Mouse (Mus musculus) embryonic facial prominence, embryonic 14.5 days (tissue): ENCODE data around the gene Slc6a3. TPM values are rescaled to one million over a fixed set of nuclear protein-coding genes. Genes with fewer than 3 reads are reported as not detected.
A peak's percentile ranks its signal among the peaks of the same experiment; 100 is the strongest.

Source experiments
- ATAC-seq: fragments of 200-750 bp; cut with Nextera tagmentation; 2 replicates; pipeline ENCODE4 v1.8.0; 2017; ENCODE audit warnings: low read depth, moderate number of reproducible peaks, moderate TSS enrichment
- DNase-seq: peaks from one replicate; pipeline ENCODE4 v3.0.0-alpha.2; 2015; ENCODE audit warnings: low spot score
- H3K27ac ChIP-seq: fragments of 300-500 bp; sonication (generic); replicated peaks from 2 replicates; pipeline ENCODE4 v1.5.1; 2014; ENCODE audit warnings: low read depth, mild to moderate bottlenecking, low read length, moderate library complexity
- H3K27me3 ChIP-seq: fragments of 300-500 bp; sonication (generic); replicated peaks from 2 replicates; pipeline ENCODE4 v1.6.1; 2014; ENCODE audit warnings: low read length; ENCODE audit not compliant: control insufficient read depth, insufficient read depth
- H3K36me3 ChIP-seq: fragments of 300-500 bp; sonication (generic); 2 replicates; pipeline ENCODE4 v1.6.1; 2014; ENCODE audit warnings: low read length, mixed read lengths; ENCODE audit not compliant: control insufficient read depth, insufficient read depth
- H3K4me1 ChIP-seq: fragments of 300-500 bp; sonication (generic); 2 replicates; pipeline ENCODE4 v1.6.1; 2014; ENCODE audit warnings: antibody characterized with exemption, low read length; ENCODE audit not compliant: control insufficient read depth, insufficient read depth
- H3K4me2 ChIP-seq: fragments of 300-500 bp; sonication (generic); 2 replicates; pipeline ENCODE4 v1.6.1; 2014; ENCODE audit warnings: low read depth, mild to moderate bottlenecking, low read length, moderate library complexity, mixed read lengths
- H3K4me3 ChIP-seq: fragments of 300-500 bp; sonication (generic); 2 replicates; pipeline ENCODE4 v1.5.1; 2014; ENCODE audit warnings: low read depth, mild to moderate bottlenecking, low read length
- H3K9ac ChIP-seq: fragments of 300-500 bp; sonication (generic); 2 replicates; pipeline ENCODE4 v1.6.1; 2014; ENCODE audit warnings: low read depth, mild to moderate bottlenecking, low read length, moderate library complexity, mixed read lengths
- H3K9me3 ChIP-seq: fragments of 300-500 bp; sonication (generic); 2 replicates; pipeline ENCODE4 v1.6.1; 2016; ENCODE audit warnings: low read length; ENCODE audit not compliant: control insufficient read depth
- WGBS: fragments of 180-500 bp; shearing (Covaris S2); extraction: QIAGEN DNeasy Blood & Tissue Kit; methylation state at CpG from one replicate; pipeline ENCODE4 v1.1.7; 2014; 5-methylcytosine and 5-hydroxymethylcytosine counted together
- polyA plus RNA-seq: library from polyadenylated mRNA; unstranded; fragments of >200 nt; fragmentation: Nextera tagmentation; extraction: Ambion mirVana; gene quantifications from 2 replicates; pipeline ENCODE4 v1.2.1, GENCODE M21; 2014

Gene Slc6a3
- 0.17 TPM in 1 of 2 replicates, not detected in the other for polyA plus RNA-seq

GRCm38 (mm10) chr13:73536403-73536821 lies at the start of gene Slc6a3:
Slc6a3 (plus strand) TSS chr13:73536747.
- Histone ChIP-seq H3K9ac (peak within 1 kb of the TSS; percentile 5; the same call in 1 of the 2 replicates), H3K27me3 (peaks cover 43% of the 10 kb centered on the region)
- WGBS, result 0% methylated on average over 11 of the region's 26 CpGs

GRCm38 (mm10) chr13:73488105-73488504 lies 48.4 kb upstream of the Slc6a3 start:
- H3K36me3 ChIP-seq, result peaks cover 75% of the 10 kb centered on the region
- WGBS, result 50% methylated on average over 3 of the region's 3 CpGs

More at GRCm38 (mm10) chr13:73536403-73536821, at the start of gene Slc6a3:
- Histone ChIP-seq H3K27ac (no peak within 1 kb of the TSS), H3K9me3 (no peaks in the 10 kb centered on the region), H3K4me1 (no peaks in the 10 kb centered on the region), H3K4me2 (peak within 1 kb of the TSS; percentile 83), H3K4me3 (peak within 1 kb of the TSS; percentile 46), H3K36me3 (no peaks in the 10 kb centered on the region)
- DNase-seq (peak; percentile 24), ATAC-seq (peak; percentile 84)

GRCm38 (mm10) chr13:73488707-73489106 lies 47.8 kb upstream of the Slc6a3 start:
- no peak overlapping the region for H3K4me3 ChIP-seq
- H3K36me3 ChIP-seq, result peaks cover 78% of the 10 kb centered on the region
- ATAC-seq, result no peak

More at GRCm38 (mm10) chr13:73488105-73488504, 48.4 kb upstream of the Slc6a3 start:
- ATAC-seq (no peak), DNase-seq (no peak)
- Histone ChIP-seq H3K4me3 (no peak overlapping the region), H3K27ac (no peak overlapping the region), H3K9me3 (peaks cover 7% of the 10 kb centered on the region), H3K27me3 (no peaks in the 10 kb centered on the region), H3K4me1 (no peaks in the 10 kb centered on the region), H3K4me2 (no peak overlapping the region), H3K9ac (no peak overlapping the region)

GRCm38 (mm10) chr13:73489986-73490385 lies 46.6 kb upstream of the Slc6a3 start:
- Histone ChIP-seq H3K9me3 (peaks cover 7% of the 10 kb centered on the region), H3K27me3 (no peaks in the 10 kb centered on the region), H3K4me2 (no peak overlapping the region), H3K4me3 (no peak overlapping the region), H3K9ac (no peak overlapping the region), H3K4me1 (no peaks in the 10 kb centered on the region), H3K36me3 (peaks cover 79% of the 10 kb centered on the region), H3K27ac (no peak overlapping the region)
- ATAC-seq (no peak), DNase-seq (no peak)
- 86% methylated on average over 3 of the region's 3 CpGs for WGBS

More at GRCm38 (mm10) chr13:73488707-73489106, 47.8 kb upstream of the Slc6a3 start:
- Histone ChIP-seq H3K9me3 (peaks cover 7% of the 10 kb centered on the region), H3K27me3 (no peaks in the 10 kb centered on the region), H3K9ac (no peak overlapping the region), H3K4me1 (no peaks in the 10 kb centered on the region), H3K27ac (no peak overlapping the region), H3K4me2 (no peak overlapping the region)
- DNase-seq, result no peak
- WGBS, result 89% methylated on average over 9 of the region's 9 CpGs

GRCm38 (mm10) chr13:73490564-73491170 lies 45.9 kb upstream of the Slc6a3 start:
- Histone ChIP-seq H3K27ac (no peak overlapping the region), H3K9me3 (peaks cover 6% of the 10 kb centered on the region), H3K36me3 (peaks cover 79% of the 10 kb centered on the region), H3K27me3 (no peaks in the 10 kb centered on the region), H3K4me3 (no peak overlapping the region), H3K9ac (no peak overlapping the region), H3K4me1 (no peaks in the 10 kb centered on the region), H3K4me2 (no peak overlapping the region)
- DNase-seq (no peak), ATAC-seq (no peak)
- 74% methylated on average over 8 of the region's 8 CpGs for whole genome bisulfite sequencing

GRCm38 (mm10) chr13:73493183-73493582 lies 43.4 kb upstream of the Slc6a3 start:
- no peaks in the 10 kb centered on the region for H3K27me3 ChIP-seq
- H3K36me3 ChIP-seq, result peaks cover 85% of the 10 kb centered on the region
- H3K9me3 ChIP-seq, result no peaks in the 10 kb centered on the region
- H3K4me1 ChIP-seq, result no peaks in the 10 kb centered on the region
- DNase-seq (no peak), ATAC-seq (no peak)
- H3K27ac ChIP-seq, result no peak overlapping the region
- H3K4me3 ChIP-seq, result no peak overlapping the region
- WGBS, result 91% methylated on average over 4 of the region's 4 CpGs
- H3K4me2 ChIP-seq, result no peak overlapping the region
- H3K9ac ChIP-seq, result no peak overlapping the region

- no peak for ATAC-seq
- 97% methylated on average over 9 of the region's 9 CpGs for WGBS
- Histone ChIP-seq H3K9ac (no peak overlapping the region), H3K4me2 (no peak overlapping the region), H3K27me3 (no peaks in the 10 kb centered on the region), H3K4me1 (no peaks in the 10 kb centered on the region), H3K27ac (no peak overlapping the region), H3K9me3 (no peaks in the 10 kb centered on the region), H3K36me3 (peaks cover 86% of the 10 kb centered on the region), H3K4me3 (no peak overlapping the region)
- DNase-seq, result no peak
Observed at GRCm38 (mm10) chr13:73494528-73494927, 42.0 kb upstream of the Slc6a3 start.

GRCm38 (mm10) chr13:73496137-73496536 lies 40.4 kb upstream of the Slc6a3 start:
- Histone ChIP-seq H3K27me3 (no peaks in the 10 kb centered on the region), H3K4me2 (no peak overlapping the region), H3K27ac (no peak overlapping the region), H3K9ac (no peak overlapping the region), H3K36me3 (peaks cover 82% of the 10 kb centered on the region), H3K4me3 (no peak overlapping the region), H3K4me1 (no peaks in the 10 kb centered on the region), H3K9me3 (no peaks in the 10 kb centered on the region)
- DNase-seq (no peak), ATAC-seq (no peak)
- 81% methylated on average over 2 of the region's 2 CpGs for WGBS
